Mouse (Mus musculus) stomach, postnatal 0 days (tissue): ENCODE results near the gene Csnk2b.

Experiments used
- CTCF ChIP-seq: IDR thresholded peaks from 2 replicates; pipeline ENCODE4 v1.5.1; 2016; ENCODE audit warnings: antibody characterized with exemption, low read depth, mild to moderate bottlenecking, moderate library complexity
- EP300 ChIP-seq: optimal IDR thresholded peaks from 2 replicates; pipeline ENCODE3; 2016; ENCODE audit warnings: antibody characterized with exemption

DNA sequence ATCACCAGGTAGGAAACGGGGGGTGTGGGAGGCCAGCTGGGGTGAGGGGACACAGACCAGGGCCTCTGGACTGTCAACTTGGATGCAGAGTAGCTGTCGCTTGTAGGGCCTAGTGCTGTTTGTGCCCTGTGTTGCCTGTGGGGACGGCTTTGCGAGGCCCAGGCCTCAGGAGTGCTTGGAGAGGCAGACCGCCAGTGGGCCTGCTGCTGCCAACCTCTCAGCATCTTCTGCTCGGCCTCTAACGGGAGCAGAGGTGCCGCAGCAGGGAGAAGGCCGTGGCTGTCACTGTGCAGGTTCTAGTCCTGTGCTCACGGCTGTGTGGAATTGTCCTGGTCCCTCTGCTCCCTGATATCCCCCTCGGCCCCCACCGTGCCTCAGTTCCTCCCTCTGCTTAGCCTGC is 25.3 kb downstream of the Csnk2b start:
- TF ChIP-seq CTCF: no peak
- TF ChIP-seq EP300: no peak
